Mouse (Mus musculus) olfactory bulb, adult 2 months (tissue): ENCODE measurements around the gene Wnt10b.

Experiments
- CTCF ChIP-seq: fragments of 200-500 bp; IDR thresholded peaks from 2 replicates; pipeline ENCODE4 v1.5.1; 2012; ENCODE audit warnings: low read depth, mild to moderate bottlenecking, low read length, moderate library complexity; ENCODE audit not compliant: insufficient read depth
- POLR2A ChIP-seq: fragments of 200-500 bp; IDR thresholded peaks from 2 replicates; pipeline ENCODE4 v1.6.1; 2012; ENCODE audit warnings: mild to moderate bottlenecking, low read depth, low read length, moderate library complexity; ENCODE audit not compliant: insufficient read depth

GRCm38 (mm10) chr15:98762670-98763529 is 15.1 kb downstream of the Wnt10b start, which contains the start of gene Arf3:
- TF ChIP-seq CTCF (no peak), POLR2A (peak; percentile 94)
